Mouse (Mus musculus) lung, postnatal 0 days (tissue): ENCODE measurements around the gene Tle3.

ENCODE experiments used
- CTCF ChIP-seq: IDR thresholded peaks from 2 replicates; pipeline ENCODE4 v1.5.1; 2016; ENCODE audit warnings: antibody characterized with exemption, mild to moderate bottlenecking
- EP300 ChIP-seq: IDR thresholded peaks from 2 replicates; pipeline ENCODE4 v1.6.1; 2016; ENCODE audit warnings: antibody characterized with exemption, mild to moderate bottlenecking, control low read depth

DNA sequence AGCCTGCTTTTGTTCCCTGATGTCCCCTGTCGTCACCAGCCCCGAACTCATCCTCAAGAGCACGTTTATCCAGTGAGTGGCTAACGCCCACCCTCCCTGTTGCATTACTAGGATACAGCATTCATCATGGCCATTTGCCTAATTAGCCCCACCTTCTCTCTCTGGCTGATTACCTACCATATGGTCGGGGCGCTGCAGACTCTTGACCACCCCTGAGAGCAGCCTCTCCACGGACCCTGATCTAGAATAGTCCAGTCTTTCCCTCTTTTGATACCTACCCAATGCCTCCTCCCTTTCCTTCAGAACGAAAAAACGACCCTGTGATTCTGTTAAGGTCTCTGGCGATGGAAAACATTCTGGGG is 85.0 kb downstream of the Tle3 start:
- TF ChIP-seq EP300 (no peak), CTCF (no peak)
